Mouse (Mus musculus) CD4-positive, CD25-positive, alpha-beta regulatory T cell, adult 4 months (primary cell): ENCODE data around the gene Egfl7. TPM values are rescaled to one million over a fixed set of nuclear protein-coding genes. Genes with fewer than 3 reads are reported as not detected.
A peak's percentile ranks its signal among the peaks of the same experiment; 100 is the strongest.

Experiments used
- ATAC-seq: one replicate; pipeline ENCODE4 v1.8.0; 2017
- polyA plus RNA-seq, 2 experiments: library from polyadenylated mRNA; unstranded; fragments of 100-300 nt; shearing (Covaris generic); gene quantifications; one replicate each; pipeline ENCODE4 v1.2.1; 2017

Egfl7 gene
- polyA plus RNA-seq, 2 experiments from 2014 or later: not detected

DNA sequence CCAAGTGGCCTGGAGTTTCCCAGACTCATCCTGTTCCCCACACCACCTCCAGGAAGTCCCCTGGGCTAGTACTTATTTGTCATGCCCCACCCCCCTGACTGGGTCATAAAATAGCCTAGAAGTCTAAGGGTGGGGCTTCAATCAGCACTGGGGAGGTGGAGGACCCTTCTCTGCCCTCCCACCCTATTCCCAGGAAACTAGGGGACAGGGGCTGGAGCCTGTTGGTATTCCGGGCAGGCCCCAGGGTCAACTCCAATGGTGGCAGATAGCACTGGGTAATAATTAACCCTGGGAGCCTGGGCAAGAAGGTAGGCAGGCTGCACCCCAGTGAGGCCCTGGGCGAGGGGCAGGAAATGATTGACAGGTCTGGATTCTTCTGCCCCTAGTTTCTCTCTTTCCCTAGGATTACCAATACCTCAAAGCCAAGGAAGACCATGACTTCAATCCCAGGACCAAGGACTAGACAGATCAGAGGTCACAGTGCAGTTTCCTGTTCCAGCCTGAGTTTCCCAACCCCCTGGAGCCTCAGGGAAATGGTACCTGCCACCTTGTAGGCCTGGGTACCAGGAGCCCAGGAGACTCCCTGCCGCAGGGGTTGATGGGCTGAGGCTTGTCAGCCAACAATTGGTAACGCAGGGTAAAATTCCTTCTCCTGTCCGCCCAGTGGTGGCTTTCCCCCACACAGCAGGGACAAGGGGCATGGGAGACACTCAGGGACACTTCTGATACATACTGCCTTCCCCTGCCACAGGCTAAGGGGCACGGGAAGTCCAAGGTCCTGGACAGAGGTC is 15.3 kb downstream of the Egfl7 start:
- ATAC-seq: no peak

DNA sequence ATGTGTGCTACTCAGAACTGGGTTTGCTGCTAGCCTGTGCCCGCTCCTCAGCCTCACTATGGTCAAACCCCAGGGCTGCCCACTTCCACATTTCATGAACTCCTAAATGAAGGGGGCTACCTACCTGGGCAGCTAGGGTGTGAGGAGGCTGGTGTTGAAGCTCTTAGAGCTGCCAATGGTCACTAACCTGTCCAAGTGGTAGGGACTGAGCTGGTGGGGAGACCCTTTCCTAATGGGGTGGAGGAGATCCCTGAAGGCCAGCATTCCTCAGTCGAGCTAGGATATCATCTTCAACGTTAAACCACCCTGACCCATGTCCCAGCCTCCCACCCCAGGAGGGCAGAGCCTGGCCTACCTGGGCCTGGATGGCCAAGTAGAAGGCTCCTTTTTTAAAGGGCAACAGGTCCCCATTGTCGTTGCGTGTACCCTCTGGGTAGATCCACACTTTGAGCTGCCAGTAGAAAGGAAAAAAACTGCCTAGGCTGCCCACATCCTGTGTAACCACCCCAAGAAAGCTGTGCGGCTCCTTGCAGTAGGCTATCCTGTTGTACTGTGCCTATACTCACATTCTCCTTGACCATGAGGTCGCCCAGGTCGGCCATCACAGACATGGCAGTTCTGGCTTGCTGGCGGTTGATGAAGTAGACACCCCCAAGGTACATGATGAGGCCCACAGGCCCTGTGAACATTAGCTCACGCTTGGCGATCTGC is 16.1 kb downstream of the Egfl7 start:
- no peak for ATAC-seq

DNA sequence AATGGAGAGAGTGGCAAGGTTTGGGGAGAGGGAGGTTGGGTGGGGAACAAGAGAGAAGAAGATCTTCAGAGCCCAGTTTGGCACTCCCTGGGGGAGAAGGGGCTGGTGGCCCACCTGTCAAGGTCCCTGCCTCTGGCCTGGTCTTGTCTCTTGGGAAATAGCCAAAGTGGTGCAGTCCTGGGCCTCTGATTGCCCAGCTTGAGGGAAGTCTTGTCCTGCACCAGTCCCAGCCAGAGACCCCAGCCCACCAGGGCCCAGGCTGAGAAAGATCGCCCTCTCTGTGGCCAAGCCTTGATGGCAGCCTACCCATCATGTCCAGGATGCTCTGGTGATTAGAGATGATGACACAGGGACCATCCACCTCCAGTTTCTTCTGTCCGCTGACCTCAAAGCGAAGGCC is 17.1 kb downstream of the Egfl7 start:
- ATAC-seq: no peak

DNA sequence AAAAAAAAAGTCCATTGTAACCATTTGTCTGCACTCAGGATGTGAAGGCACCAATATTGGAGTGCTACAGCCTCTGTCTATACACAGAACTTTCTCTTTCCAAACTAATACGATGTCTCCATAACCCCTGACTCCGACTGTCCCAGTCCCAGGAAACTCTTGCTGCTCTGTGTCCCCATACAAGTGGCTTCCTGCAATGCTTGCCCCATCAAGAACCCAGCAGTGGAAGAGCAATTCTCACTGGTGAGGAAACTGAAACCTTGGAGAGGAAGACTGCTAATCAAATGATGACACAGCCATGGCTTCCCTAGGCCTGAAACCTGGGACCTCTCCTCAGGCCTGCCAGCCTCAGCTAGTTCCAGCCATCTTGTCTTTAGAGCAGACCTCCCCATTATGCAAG is 18.0 kb downstream of the Egfl7 start:
- no peak for ATAC-seq

DNA sequence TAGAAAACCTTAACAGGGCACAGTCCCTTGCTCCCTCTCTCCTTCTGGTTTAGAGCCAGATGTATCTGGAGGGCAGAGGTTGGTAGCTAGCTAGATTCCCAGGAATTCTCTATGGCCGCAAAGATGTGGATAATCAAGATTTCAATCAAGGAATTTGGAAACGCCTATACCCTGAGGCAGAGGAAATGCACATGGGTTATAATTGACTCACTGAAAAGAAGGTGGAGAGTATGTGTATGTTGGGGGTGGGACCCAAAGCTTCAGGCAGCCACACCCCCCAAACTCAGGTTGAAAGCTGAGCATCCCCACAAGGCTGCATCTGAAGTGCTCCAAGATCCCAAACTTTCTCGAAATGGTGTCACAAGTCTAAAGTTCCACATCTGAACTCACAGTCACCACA is 18.6 kb downstream of the Egfl7 start:
- no peak for ATAC-seq

DNA sequence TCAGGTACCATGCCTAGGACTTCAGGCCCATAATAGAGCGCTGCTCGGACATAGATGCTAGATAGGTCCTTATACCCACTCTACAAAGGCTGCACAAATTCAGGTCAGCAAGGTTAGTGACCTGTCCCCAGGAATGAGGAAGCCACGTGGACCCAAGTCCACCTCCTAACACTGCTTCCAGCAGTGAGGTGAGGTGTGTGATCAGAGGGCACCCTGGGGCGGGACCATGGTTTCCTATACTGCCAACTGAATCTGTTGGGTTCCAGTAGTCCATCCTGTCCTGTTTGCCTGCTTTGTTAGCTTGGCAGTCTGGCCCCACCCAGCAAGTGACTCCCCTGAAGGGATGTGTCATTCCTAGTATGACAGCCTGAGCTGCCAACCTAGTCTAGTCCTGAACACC is 20.2 kb downstream of the Egfl7 start:
- ATAC-seq: no peak

DNA sequence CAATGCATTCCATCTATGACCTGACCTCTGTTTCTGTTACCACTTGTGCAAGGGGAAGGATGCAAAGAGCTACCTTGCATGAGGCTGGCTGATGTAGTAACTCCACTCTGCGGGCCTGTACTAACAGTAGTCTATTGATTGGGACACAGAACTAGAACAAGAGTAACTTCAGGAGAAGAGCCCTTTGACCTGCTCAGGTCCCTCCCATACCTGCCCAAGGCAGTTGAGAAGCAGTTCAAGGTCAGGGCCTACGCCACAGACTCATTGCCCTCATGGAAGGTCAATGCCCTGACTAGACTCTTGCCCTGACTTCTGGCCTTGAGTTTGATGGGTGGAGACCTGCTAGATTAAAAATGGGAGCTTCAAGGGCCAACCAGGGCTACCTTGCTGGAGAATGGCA is 20.9 kb downstream of the Egfl7 start:
- no peak for ATAC-seq

DNA sequence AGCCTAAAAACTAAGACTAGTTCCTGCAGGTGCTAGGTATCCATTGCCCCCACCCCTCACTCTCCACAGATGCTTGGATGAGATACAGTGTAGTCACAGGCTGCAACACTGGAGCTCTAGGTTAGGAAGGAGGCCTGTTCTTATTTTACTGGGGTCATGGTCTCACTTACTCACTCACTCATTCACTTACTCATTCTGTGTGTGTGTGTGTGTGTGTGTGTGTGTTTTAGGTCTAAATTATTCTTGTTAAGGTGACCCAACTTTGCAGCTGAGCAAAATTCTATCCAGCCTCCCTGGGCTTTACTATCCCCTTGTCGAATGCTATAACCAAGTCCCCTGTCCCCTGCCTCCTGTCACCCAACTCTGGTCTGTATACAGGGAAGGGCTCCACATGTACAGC is 21.8 kb downstream of the Egfl7 start:
- no peak for ATAC-seq

DNA sequence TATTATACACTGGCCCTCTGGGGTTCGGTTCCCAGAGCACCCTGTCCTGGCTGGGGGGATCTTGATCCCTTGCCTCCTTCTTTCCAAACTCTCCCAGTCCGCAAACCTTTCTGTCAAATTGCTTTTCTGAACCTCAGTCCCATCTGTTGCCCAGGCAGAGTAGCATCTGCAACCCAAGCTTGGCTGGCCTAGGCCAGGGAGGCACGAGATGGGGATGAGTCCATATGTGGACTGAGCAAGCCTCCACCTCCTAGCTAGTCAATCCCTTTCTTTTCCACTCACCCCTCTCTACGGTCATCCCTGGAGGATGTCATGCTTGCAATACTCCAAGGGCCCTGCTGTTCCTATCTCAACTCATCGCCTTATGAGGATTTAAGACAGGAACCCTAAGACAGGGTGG is 22.8 kb downstream of the Egfl7 start:
- no peak for ATAC-seq

DNA sequence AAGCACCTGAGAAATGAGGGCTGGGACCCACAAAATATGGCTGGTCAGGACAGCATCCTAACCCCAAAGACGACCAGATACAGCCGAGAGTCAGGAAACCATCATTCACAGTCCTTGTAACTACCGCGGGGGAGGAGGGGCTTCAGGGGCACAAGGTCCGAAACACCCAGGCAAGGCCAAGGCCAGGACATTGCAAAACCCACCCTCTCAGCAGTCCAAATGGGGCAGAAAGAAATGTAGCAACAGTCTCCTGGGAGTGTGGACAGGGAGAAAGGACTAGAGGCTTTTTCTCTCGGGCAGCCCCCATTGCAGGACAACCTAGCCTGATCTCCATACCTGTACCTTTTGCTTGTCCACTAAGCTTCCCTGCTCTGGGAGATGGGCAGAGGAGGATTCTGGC is 23.3 kb downstream of the Egfl7 start:
- no peak for ATAC-seq

DNA sequence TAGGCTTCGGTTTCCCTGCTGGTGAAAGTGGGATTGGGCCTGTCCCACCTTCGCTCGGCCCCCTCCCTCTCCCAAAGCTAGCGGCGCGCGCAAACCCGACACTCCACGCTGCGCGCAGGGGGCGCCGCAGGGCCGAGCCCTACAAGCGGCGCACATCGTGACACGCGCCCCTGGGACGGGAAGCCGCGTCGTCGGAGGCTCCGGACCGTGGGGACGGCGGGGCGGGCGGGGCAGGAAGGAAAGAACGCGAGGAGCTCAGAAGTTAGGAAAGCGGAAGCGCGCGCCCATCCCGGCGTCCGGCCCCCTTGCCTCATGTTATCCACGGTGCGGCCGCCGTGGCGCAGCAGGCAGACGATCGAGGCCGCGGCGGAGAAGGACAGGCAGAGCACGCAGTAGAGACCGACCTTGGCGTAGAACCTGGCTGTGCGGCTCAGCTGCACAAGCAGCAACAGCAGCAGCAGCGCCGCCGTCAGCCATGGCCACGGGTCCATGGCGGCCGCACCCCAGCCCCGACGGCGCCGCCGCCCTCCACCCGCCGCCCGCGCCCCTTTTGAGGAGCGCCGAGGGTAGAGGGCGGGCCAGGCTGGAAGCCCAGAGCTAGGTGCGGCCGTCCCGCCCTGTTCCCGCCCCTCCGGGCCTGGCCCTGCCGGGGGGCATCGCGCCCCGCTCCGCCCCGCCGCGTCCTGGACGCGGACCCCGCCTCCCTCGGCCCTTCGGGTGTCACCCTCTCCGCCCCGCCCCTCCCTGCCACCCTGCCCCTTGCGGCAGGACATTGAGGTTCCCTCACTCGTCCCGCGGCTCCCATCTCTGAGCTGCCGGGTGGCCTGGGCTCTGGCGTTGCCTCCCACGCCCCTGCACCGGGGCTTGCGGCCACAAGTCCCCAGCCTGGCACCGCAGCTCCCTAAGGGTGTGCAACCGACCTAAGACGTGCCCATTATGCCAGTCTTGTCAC is 24.2 kb downstream of the Egfl7 start, which contains the start of gene Agpat2:
TSS of gene Agpat2 (minus strand) at position 698 of the 952 bp plus-strand sequence.
- ATAC-seq: peak; percentile 75

DNA sequence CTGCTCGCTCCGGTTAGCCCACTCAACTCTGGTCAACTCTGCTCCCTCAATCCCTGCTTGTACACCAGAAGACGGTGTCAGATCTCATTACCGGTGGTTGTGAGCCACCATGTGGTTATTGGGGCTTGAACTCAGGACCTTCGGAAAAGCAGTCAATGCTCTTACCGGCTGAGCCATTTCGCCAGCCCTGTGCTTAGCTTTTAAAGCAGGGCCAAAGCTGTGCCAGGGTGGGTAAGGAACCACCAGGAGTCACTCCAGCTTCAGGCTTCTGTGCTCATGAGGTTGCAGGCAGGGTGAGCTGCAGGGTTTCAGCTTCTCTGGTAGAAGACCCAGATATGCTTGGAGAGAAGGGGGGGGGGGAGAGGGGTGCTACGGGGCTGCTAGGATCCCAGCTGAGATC is 25.5 kb downstream of the Egfl7 start:
- no peak for ATAC-seq

DNA sequence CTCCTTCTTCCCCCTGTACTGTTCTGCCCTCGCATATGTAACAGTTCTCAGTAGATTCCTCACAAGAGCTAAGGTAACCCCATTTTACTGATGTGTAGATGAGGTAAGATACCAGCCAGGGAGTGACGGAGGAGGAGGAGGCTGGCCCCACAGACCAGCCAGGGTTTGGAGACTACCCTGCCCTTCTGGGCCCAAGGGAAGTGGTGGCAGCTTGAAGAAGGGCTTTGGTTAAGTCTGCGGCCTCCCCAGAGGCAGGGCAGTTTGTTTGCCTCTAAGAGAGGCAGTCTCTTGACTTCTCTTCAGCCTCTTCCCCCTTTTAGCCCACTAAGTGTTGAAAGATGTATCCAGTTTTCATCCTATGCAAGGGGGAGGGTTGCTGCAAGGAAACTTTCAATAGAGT is 26.8 kb downstream of the Egfl7 start:
- no peak for ATAC-seq

DNA sequence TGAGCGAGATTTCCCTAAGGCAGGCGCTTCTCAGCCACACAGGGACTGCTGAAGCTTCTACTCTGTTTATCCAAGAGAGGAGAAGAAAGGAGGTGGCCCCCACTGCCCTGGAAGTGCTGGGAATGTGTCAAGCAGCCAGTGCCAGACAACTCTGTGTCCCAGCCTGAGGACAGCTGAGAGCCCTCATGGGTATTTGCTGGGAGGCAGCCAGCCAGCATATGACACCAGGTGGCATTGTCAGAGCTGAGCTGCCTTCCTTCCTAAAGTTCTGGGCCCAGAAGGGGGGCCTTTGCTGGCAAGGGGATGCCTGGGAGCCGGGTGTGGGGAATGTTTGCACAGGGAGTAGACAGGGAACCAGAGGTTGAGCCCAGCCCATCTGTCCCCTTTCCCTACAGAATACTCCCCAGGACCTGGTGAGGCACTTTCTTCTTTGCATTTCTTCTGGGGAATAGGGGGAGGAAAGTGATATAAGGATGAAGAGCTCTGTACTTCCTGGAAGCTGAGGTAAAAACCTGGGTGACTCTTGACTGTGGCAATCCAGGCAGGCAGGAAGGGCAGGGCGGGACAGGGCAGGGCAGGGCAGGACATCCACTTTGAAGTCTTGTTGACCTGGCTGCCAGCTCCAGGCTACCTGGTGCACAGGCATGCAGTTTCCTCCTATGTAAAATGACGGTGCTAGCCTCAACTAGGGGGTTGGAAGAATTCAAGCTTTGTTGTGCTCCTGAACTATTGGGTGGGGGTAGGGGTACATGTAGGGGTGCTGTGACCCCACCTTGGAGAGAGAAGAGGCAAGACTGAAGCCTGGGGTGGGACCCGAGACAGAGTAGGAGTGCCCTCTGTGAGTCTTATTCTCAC is 27.5 kb downstream of the Egfl7 start:
- no peak for ATAC-seq

DNA sequence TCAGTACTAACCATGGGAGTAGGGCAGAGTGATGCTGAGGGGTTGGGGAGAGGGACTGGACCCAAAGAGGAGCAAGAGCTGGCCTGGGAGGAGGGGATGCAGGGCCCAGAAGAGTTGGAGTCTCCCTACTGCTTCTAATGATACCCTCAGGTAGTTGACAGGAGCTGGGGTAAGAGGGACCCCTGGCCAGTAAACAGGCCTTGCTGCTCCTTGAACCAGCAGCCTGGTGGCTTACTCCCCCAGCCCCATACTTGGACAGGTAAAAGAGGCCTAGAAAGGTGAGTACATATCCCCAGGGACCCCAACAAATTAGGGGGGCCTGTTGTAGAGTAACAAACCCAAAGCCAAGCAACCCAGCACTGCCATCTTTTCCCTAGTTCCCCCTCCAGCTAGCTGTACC is 29.0 kb downstream of the Egfl7 start:
- no peak for ATAC-seq

DNA sequence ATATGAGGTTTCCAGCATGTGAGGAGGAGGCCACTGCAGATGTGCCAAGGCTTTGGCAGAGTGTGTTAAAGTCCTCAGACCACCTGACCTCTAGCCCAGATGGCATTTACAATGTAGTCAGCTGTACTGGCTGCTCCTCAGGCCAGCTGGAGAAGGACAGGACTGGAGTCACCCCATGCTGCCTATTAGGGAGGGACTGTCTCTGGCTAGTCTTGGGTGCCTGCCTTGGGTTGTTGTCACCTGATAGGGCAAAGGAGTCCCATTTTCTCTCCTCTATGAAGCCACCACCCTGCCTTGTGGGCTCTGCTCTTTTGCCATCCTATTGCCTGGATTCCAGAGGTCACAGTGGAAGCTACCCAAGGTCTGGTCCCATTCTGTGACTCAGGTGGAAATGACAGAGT is 29.4 kb downstream of the Egfl7 start:
- ATAC-seq: no peak

DNA sequence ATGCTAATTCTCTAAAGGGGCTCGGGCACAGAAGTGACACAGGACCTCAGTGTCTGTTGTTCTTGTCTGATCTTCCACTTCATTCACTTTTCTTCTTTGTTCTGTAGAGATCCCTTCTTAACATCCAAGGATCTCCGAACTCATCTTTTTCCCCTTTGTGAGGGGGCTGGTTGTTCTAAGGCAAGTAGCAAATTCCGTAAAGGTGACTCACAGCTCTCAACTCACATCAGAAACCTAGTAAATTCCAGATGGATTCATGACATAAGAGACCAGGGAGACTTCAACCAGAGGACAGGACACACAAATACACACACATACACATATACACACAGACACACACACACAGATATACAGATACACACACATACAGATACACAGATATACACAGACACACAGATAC is 30.7 kb downstream of the Egfl7 start:
- no peak for ATAC-seq

DNA sequence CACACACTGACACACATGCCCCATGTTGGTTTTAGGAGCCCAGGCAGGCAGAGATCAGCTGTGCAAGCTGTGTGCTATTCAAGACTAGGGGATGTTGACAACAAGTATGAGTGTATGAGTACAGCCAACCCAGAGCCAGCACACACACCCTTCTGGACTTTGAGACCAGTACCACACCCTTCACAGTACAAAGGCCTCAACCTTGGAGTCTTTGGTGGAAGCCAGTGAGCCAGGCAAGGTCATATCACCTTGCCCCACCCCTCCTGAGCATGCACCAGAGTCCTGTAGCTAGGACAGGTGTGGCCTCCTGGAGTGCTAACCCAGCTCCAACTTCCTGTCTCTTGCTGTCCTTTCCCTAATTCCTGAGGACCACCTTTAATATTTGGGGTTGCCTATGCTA is 31.2 kb downstream of the Egfl7 start:
- ATAC-seq: no peak

DNA sequence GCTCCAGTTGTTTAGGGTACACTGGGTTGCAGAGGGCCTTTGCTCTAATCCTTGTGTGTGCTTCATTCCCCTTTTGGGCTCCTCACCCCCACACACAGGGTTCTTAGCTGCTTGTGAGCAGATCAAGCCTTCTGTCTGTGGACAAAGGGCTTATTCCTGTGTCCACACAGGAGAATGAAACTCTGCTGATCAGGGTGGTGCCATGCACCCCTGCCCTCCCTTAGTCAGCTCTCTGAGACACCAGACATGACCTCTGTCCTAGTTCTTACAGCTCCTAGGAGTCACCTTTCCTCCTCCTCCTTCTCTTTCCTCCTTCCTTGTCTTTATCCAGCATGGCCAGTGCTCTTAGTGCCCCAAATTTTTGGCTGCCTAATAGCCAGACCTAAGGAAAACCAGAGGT is 32.1 kb downstream of the Egfl7 start:
- no peak for ATAC-seq

DNA sequence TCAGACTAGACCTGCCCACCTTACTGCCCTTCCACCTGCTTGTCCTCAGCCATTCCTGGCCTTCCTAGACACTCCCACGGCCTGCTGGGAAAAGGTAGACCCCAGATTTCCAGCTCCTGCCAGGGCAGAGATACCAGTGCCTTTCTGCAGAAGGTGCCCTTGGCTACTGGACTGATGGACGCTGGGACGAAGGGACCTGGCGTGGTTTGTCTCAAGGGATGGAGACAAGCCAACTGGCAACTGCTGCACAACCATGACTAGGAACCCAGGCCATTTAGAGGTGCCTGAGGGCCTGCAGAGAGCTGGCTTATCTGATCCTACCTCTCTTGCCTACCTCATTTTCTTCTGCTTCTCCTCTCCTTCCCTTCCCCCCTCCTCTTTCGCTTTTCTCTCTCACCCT is 35.1 kb downstream of the Egfl7 start:
- ATAC-seq: no peak

DNA sequence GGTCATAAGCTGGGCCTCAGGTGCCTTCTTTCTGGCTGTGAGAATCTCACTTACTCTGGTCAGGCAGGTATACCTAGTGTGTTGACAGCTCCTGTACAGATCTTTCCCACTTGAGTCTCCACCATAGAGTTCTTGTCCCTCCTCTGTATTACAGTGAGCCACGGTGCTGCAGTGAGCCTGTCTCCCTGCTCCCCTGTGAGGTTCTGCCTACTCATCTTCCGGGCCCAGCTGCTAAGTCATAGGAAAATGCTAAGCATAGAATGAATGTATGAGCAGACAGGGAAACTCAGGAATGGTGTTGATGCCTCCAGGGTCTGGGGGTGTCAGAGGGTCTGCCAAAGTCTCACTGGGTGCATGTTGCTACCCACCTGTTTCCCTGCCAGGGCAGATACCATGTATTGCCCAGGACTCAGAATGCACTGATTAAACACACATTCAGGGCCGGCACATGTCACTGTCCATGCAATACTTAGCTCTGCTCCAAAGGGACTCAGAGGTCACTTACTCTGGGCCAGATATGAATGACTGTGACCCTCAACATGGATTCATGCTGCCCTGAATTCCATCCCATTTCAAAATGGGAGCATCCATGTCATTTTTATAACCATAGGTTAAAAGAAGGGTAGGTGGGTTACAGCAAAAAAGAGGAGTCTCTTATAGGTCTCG is 35.8 kb downstream of the Egfl7 start:
- no peak for ATAC-seq

DNA sequence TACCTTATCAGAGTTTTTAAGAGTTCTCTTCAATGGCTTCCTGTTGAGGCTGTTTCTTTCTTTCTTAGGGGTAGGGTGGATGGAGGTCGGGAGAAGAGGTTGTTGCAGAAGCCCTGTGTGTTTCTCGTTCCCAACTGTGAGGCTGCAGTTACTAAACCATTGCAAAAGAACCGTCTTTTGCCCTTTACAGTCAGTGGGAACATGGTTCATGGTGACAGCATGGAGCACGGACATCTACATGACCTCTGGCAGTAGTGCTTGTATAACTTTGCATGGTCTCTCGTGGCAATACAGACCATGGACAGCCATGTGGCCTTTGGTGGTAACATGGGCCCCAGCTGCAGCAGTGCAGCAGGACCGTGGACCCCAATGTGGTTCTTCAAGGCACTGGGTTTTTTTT is 37.5 kb downstream of the Egfl7 start:
- ATAC-seq: no peak
